Comparison of ENCODE assay signal across 9 mouse cellular contexts in genomic region chr6:55717209-55717608, GRCm38 (mm10). TPM values are rescaled to one million over a fixed set of nuclear protein-coding genes. Genes with fewer than 3 reads are reported as not detected.
DNase-seq lines count a peak whose midpoint lies in the region; ATAC-seq and TF ChIP-seq lines count a peak whose summit lies in the region.
"Had no signal": no experiment of that assay in that cellular context is flagged by ENCODE, and none has a peak within 500 bp of the region (broad histone marks: within the 10 kb centered on the region; RNA-seq: fewer than 3 reads in every experiment).

No protein-coding gene starts in this region.

- ATAC-seq in granulocyte monocyte progenitor cell, adult 5-6 weeks (replicated peaks; ENCODE audit: poor library complexity, severe bottlenecking) = peak; percentile 92

- TF ChIP-seq POLR2A in thymus, adult 2 months (IDR thresholded peaks at IDR 0.05; ENCODE audit: control insufficient read depth, extremely low read depth, insufficient read depth, low read length, poor library complexity) = no peak

- WGBS in thymus, adult 2 months = 30% methylated on average over 5 of the region's 5 CpGs

- DNase-seq in thymus, adult 2 months = peak; percentile 21
- no peak for DNase-seq in thymus, adult 18-20 months
- peak; percentile 38 for DNase-seq in cerebellum, adult 9-11 months
- peak; percentile 77 to 78 for DNase-seq in kidney, postnatal 4 days
- peak; percentile 27 to 53 for DNase-seq in lung, adult 18-20 months
- DNase-seq in right cerebral cortex, postnatal 10 days (ENCODE audit: low spot score in 2 of 2) = peak; percentile 52 to 77
- no peak for DNase-seq in MN1 (ENCODE audit: low spot score)

- H3K27me3 ChIP-seq in thymus, adult 2 months (ENCODE audit: control insufficient read depth, insufficient read depth, low read length) = no peaks in the 10 kb centered on the region

- H3K4me3 ChIP-seq in thymus, adult 2 months (ENCODE audit: control insufficient read depth, insufficient read depth, low read length) = no peak overlapping the region
- H3K4me3 ChIP-seq: erythroblast, embryonic 14.5 days had no signal

- TF ChIP-seq CTCF in thymus, adult 2 months (IDR thresholded peaks at IDR 0.05; ENCODE audit: borderline replicate concordance, control insufficient read depth, extremely low read depth, insufficient read depth, low read length, poor library complexity) = no peak

- no peaks in the 10 kb centered on the region for H3K36me3 ChIP-seq in thymus, adult 2 months (ENCODE audit: control insufficient read depth, insufficient read depth, low read length)

- H3K27ac ChIP-seq in thymus, adult 2 months (ENCODE audit: control insufficient read depth, insufficient read depth, low read length) = no peak overlapping the region

- H3K4me1 ChIP-seq in thymus, adult 2 months (replicated peaks; ENCODE audit: control insufficient read depth, insufficient read depth, low read length) = no peaks in the 10 kb centered on the region

RNA-seq across cellular contexts. Expression of gene Neurod6, which starts 36.1 kb away (rescaled TPM):
- not detected in 2 replicates for polyA plus RNA-seq in thymus, adult 2 months (2012; rRNA removed)
- not detected in 2 replicates for total RNA-seq in granulocyte monocyte progenitor cell, adult 5-6 weeks (2014; fragmentation: Nextera tagmentation)
- not detected in 2 replicates for total RNA-seq in granulocyte monocyte progenitor cell, adult 5-6 weeks (2017)
- polyA plus RNA-seq: erythroblast, embryonic 14.5 days had no signal

Comparison
In these comparisons a context has a peak if more than half of its experiments do, and no peak if none do; other contexts are left out.
1. DNase-seq: peak in thymus, adult 2 months (single experiment), cerebellum, adult 9-11 months (single experiment), kidney, postnatal 4 days (2 of 2), lung, adult 18-20 months (2 of 2) and right cerebral cortex, postnatal 10 days (2 of 2); none in thymus, adult 18-20 months (0 of 2) and MN1 (single experiment).